Mouse (Mus musculus): ENCODE measurements at regions not wholly inside any gene's neighbourhood (a gene's known extent, or its start where the extent isn't known, plus 50 kb on each side); places are given as distances from the start of the nearest gene placed in this dataset.

DNA sequence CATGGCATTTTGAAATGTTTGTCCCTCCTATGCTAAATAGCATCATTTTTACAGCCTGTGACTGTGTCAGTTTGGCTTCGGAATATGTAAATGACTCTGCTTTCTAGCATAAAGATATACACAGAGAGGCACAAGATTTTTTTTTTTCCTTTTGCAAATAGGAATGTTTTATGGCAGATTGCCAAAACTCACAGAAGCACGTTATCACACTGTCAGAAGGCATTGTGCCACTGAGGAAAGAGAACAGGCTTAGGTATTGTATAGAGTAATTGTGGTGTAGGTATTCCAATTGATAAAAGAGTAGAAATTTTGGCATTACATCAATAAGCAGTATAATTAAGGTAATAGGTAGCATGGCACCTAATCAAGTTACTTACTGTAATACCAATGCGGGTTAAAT, 988.5 kb upstream of the Tenm2 start:
- H3K4me2 ChIP-seq, result no peak overlapping the region
- H3K9ac ChIP-seq, result no peak overlapping the region
- H3K9me3 ChIP-seq (replicated peaks), result no peaks in the 10 kb centered on the region
- ATAC-seq (ENCODE audit: insufficient read depth), result no peak
- no peaks in the 10 kb centered on the region for H3K4me1 ChIP-seq (replicated peaks)
- WGBS (ENCODE audit: insufficient replicate concordance), result 62% methylated on average over 3 of the region's 3 CpGs
- H3K27ac ChIP-seq (replicated peaks), result no peak overlapping the region
- H3K4me3 ChIP-seq (replicated peaks), result no peak overlapping the region
- no peaks in the 10 kb centered on the region for H3K27me3 ChIP-seq
- no peaks in the 10 kb centered on the region for H3K36me3 ChIP-seq (replicated peaks)

DNA sequence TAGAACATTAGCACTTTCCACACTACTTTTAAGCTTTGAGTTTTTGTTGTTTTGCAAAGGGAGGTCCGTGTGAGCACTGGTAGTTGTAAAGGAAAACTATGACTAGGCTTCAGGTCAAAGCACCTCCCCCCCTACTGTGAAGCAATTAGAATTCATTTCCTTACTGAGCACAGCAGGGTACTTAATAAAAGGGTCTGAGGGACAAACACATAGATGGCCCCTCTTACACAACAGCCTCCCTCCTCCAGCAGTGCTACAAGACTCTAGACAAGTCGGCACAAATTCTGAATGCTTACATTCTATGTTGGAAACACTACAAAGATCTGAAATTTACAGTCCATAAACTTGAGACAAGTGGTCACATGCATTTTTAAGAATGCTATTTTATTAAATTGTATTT, 967.6 kb upstream of the Tenm2 start:
- Histone ChIP-seq H3K27me3 (no peaks in the 10 kb centered on the region), H3K4me3 (replicated peaks) (no peak overlapping the region), H3K4me2 (no peak overlapping the region), H3K27ac (replicated peaks) (no peak overlapping the region), H3K4me1 (replicated peaks) (no peaks in the 10 kb centered on the region), H3K36me3 (replicated peaks) (no peaks in the 10 kb centered on the region), H3K9me3 (replicated peaks) (no peaks in the 10 kb centered on the region), H3K9ac (no peak overlapping the region)
- WGBS (ENCODE audit: insufficient replicate concordance), result 50% methylated on average over 2 of the region's 2 CpGs
- ATAC-seq (ENCODE audit: insufficient read depth), result no peak

DNA sequence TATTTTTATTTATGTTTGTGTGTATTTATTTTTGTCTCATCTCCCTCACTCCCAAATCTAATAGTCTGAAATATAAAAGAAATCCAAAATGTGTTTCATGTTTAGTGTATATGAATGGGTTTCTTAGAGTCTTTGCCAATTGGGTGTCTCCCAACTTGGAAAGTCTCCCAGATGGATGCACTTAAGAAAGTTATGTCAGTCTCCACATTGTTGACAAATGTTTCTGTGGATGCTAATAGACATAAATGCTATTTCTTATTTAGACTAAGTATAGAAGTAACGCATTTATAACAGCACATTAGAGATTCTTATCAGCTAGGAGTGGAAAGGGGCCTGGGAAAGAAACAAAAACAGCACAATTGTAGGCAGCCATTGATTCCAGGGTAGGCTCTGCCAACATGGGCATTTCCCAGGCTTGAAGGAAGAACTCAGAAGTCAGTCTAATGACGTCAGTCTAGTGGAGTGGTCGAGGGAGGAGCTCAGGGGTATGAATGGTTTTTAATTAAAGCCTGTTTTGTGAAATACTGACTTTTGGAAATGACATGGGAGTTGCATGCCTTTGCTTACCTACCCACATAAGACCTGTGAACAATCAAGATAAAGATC, 965.5 kb upstream of the Tenm2 start:
- H3K4me3 ChIP-seq (replicated peaks), result no peak overlapping the region
- H3K36me3 ChIP-seq (replicated peaks), result no peaks in the 10 kb centered on the region
- no peaks in the 10 kb centered on the region for H3K4me1 ChIP-seq (replicated peaks)
- H3K27ac ChIP-seq (replicated peaks), result no peak overlapping the region
- 47% methylated on average over 3 of the region's 3 CpGs for WGBS (ENCODE audit: insufficient replicate concordance)
- no peak for ATAC-seq (ENCODE audit: insufficient read depth)
- H3K27me3 ChIP-seq, result no peaks in the 10 kb centered on the region
- H3K4me2 ChIP-seq, result no peak overlapping the region
- no peak overlapping the region for H3K9ac ChIP-seq
- H3K9me3 ChIP-seq (replicated peaks), result no peaks in the 10 kb centered on the region

GRCm38 (mm10) chr11:38193719-38194118, 958.0 kb upstream of the Tenm2 start:
- Histone ChIP-seq H3K27ac (replicated peaks) (no peak overlapping the region), H3K4me3 (replicated peaks) (no peak overlapping the region), H3K36me3 (replicated peaks) (no peaks in the 10 kb centered on the region), H3K9me3 (replicated peaks) (no peaks in the 10 kb centered on the region), H3K9ac (no peak overlapping the region), H3K27me3 (no peaks in the 10 kb centered on the region), H3K4me2 (no peak overlapping the region), H3K4me1 (replicated peaks) (no peaks in the 10 kb centered on the region)
- WGBS (ENCODE audit: insufficient replicate concordance), result 54% methylated on average over 5 of the region's 5 CpGs
- no peak for ATAC-seq (ENCODE audit: insufficient read depth)

DNA sequence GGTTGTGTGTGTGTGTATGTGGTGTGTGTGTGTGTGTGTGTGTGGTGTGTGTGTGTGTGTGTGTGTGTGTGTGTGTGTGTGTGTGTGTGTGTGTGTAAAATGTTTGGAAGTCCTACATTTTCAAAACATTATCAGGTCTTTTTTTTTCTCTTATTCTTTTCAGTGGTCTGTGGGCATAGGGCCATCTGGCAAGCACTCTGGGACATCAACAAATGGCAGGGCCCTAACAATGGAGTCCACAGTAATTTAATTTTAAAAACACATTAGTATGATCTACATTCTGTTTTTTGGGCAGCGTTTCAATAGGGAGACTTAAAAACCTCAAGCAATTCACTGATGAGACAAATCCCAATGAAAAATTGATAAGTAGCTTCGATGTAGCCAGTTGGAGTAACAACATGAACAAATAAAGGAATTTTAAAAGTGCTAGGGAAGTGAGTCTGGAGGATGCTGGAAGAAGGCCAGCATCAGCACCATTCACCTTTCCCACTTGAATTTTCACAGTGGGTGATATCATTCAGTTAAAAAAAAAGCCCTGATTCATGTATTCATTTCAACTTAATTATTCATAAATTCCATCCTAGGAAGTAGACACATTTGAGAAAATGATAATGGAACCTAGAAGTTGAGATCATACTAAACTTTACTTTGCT, 956.3 kb upstream of the Tenm2 start:
- WGBS (ENCODE audit: insufficient replicate concordance), result 45% methylated on average over 2 of the region's 2 CpGs
- H3K9me3 ChIP-seq (replicated peaks), result no peaks in the 10 kb centered on the region

DNA sequence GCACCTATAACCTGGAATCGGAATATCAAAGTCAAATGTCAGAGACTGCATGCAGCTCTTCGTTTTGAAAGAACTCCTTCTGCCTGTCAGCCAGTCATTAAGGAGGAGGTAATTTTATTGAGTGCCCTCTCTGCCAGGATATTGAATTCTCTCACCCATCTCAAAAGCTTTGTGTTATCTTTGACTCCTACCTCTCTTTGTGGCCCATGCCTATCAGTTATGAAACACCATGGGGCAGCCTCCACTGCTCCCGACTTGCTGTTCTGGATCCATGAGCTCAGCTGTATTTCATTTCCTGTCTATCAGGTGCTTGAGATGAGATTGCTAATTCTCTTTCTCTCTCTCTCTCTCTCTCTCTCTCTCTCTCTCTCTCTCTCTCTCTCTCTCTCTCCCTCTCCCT, 955.7 kb upstream of the Tenm2 start:
- WGBS (ENCODE audit: insufficient replicate concordance), result 54% methylated on average over 3 of the region's 3 CpGs
- Histone ChIP-seq H3K4me1 (replicated peaks) (no peaks in the 10 kb centered on the region), H3K9me3 (replicated peaks) (no peaks in the 10 kb centered on the region), H3K27ac (replicated peaks) (no peak overlapping the region), H3K4me2 (no peak overlapping the region), H3K9ac (no peak overlapping the region), H3K27me3 (no peaks in the 10 kb centered on the region), H3K36me3 (replicated peaks) (no peaks in the 10 kb centered on the region), H3K4me3 (replicated peaks) (no peak overlapping the region)
- no peak for ATAC-seq (ENCODE audit: insufficient read depth)

More for the DNA sequence above, 956.3 kb upstream of the Tenm2 start:
- Histone ChIP-seq H3K27ac (replicated peaks) (no peak overlapping the region), H3K36me3 (replicated peaks) (no peaks in the 10 kb centered on the region), H3K27me3 (no peaks in the 10 kb centered on the region), H3K9ac (no peak overlapping the region), H3K4me1 (replicated peaks) (no peaks in the 10 kb centered on the region), H3K4me2 (no peak overlapping the region), H3K4me3 (replicated peaks) (no peak overlapping the region)
- no peak for ATAC-seq (ENCODE audit: insufficient read depth)

GRCm38 (mm10) chr11:38170721-38171120, 935.0 kb upstream of the Tenm2 start:
- ATAC-seq (ENCODE audit: insufficient read depth), result no peak
- Histone ChIP-seq H3K27ac (replicated peaks) (no peak overlapping the region), H3K4me3 (replicated peaks) (no peak overlapping the region), H3K27me3 (no peaks in the 10 kb centered on the region), H3K4me2 (no peak overlapping the region), H3K36me3 (replicated peaks) (no peaks in the 10 kb centered on the region), H3K9me3 (replicated peaks) (no peaks in the 10 kb centered on the region), H3K9ac (no peak overlapping the region), H3K4me1 (replicated peaks) (no peaks in the 10 kb centered on the region)
- WGBS (ENCODE audit: insufficient replicate concordance), result 52% methylated on average over 1 of the region's 1 CpGs

- no peaks in the 10 kb centered on the region for H3K36me3 ChIP-seq (replicated peaks)
- H3K9ac ChIP-seq, result no peak overlapping the region
- no peaks in the 10 kb centered on the region for H3K27me3 ChIP-seq
- 64% methylated on average over 4 of the region's 4 CpGs for WGBS (ENCODE audit: insufficient replicate concordance)
- no peak overlapping the region for H3K4me2 ChIP-seq
- no peak for ATAC-seq (ENCODE audit: insufficient read depth)
- no peaks in the 10 kb centered on the region for H3K4me1 ChIP-seq (replicated peaks)
- H3K9me3 ChIP-seq (replicated peaks), result no peaks in the 10 kb centered on the region
- H3K4me3 ChIP-seq (replicated peaks), result no peak overlapping the region
- H3K27ac ChIP-seq (replicated peaks), result no peak overlapping the region
Measured at GRCm38 (mm10) chr11:38158310-38158709, 922.5 kb upstream of the Tenm2 start.

DNA sequence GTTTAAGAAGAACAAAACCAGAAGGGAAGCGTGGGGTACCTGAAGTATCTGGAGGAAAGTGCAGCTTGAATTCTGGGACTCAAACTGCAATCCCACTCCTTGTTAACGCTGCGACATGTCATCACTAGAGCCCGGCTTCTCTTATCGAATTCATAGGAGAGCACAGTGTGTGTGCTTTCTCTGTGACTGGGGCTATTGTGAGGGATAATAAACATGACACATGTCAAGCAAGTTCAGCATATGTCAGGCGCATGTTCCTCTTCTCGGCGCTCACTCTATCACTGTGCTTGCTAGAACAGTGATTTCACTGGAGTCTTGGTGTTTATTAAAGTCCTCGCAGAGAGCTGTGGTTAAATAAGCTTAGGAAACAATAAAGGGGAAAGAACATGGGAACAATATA, 921.2 kb upstream of the Tenm2 start:
- 63% methylated on average over 9 of the region's 9 CpGs for WGBS (ENCODE audit: insufficient replicate concordance)
- Histone ChIP-seq H3K36me3 (replicated peaks) (no peaks in the 10 kb centered on the region), H3K4me2 (no peak overlapping the region), H3K27ac (replicated peaks) (no peak overlapping the region), H3K4me1 (replicated peaks) (no peaks in the 10 kb centered on the region), H3K27me3 (no peaks in the 10 kb centered on the region), H3K9ac (no peak overlapping the region), H3K4me3 (replicated peaks) (no peak overlapping the region), H3K9me3 (replicated peaks) (no peaks in the 10 kb centered on the region)
- no peak for ATAC-seq (ENCODE audit: insufficient read depth)

GRCm38 (mm10) chr11:38155706-38156105, 919.9 kb upstream of the Tenm2 start:
- Histone ChIP-seq H3K27me3 (no peaks in the 10 kb centered on the region), H3K9me3 (replicated peaks) (no peaks in the 10 kb centered on the region), H3K36me3 (replicated peaks) (no peaks in the 10 kb centered on the region), H3K4me2 (no peak overlapping the region), H3K4me1 (replicated peaks) (no peaks in the 10 kb centered on the region), H3K4me3 (replicated peaks) (no peak overlapping the region), H3K9ac (no peak overlapping the region), H3K27ac (replicated peaks) (no peak overlapping the region)
- 70% methylated on average over 2 of the region's 2 CpGs for WGBS (ENCODE audit: insufficient replicate concordance)
- no peak for ATAC-seq (ENCODE audit: insufficient read depth)

- Histone ChIP-seq H3K36me3 (replicated peaks) (no peaks in the 10 kb centered on the region), H3K4me3 (replicated peaks) (no peak overlapping the region), H3K27me3 (no peaks in the 10 kb centered on the region), H3K9ac (no peak overlapping the region), H3K9me3 (replicated peaks) (no peaks in the 10 kb centered on the region), H3K4me2 (no peak overlapping the region), H3K27ac (replicated peaks) (no peak overlapping the region), H3K4me1 (replicated peaks) (no peaks in the 10 kb centered on the region)
- no peak for ATAC-seq (ENCODE audit: insufficient read depth)
- 68% methylated on average over 2 of the region's 2 CpGs for WGBS (ENCODE audit: insufficient replicate concordance)
Measured at GRCm38 (mm10) chr11:38143436-38143835, 907.7 kb upstream of the Tenm2 start.

GRCm38 (mm10) chr11:38128851-38129250, 893.1 kb upstream of the Tenm2 start:
- H3K4me1 ChIP-seq (replicated peaks), result no peaks in the 10 kb centered on the region
- H3K9ac ChIP-seq, result no peak overlapping the region
- no peak for ATAC-seq (ENCODE audit: insufficient read depth)
- H3K27me3 ChIP-seq, result no peaks in the 10 kb centered on the region
- no peak overlapping the region for H3K27ac ChIP-seq (replicated peaks)
- H3K36me3 ChIP-seq (replicated peaks), result no peaks in the 10 kb centered on the region
- no peak overlapping the region for H3K4me2 ChIP-seq
- no peak overlapping the region for H3K4me3 ChIP-seq (replicated peaks)
- no peaks in the 10 kb centered on the region for H3K9me3 ChIP-seq (replicated peaks)
